Mouse (Mus musculus): ENCODE data around the gene Cped1.
A peak's percentile ranks its signal among the peaks of the same experiment; 100 is the strongest.
"Not testable (repeated sequence)": the region's sequence is repeated elsewhere in the genome, so short reads cannot be mapped to it uniquely, and the experiment has no call there.

Gene Cped1

GRCm38 (mm10) chr6:22222947-22223346 lies 237.2 kb downstream of the Cped1 start:
- no peak for DNase-seq (ENCODE audit: low spot score in 2 of 2)

GRCm38 (mm10) chr6:22224351-22224750 lies 238.6 kb downstream of the Cped1 start:
- no peak for DNase-seq (ENCODE audit: low spot score in 2 of 2)

- no peak for DNase-seq (ENCODE audit: low spot score in 2 of 2)
Measured at GRCm38 (mm10) chr6:22231244-22231643, 245.5 kb downstream of the Cped1 start.

GRCm38 (mm10) chr6:22233517-22233916 lies 247.8 kb downstream of the Cped1 start:
- DNase-seq (ENCODE audit: low spot score in 2 of 2), result no peak

- DNase-seq (ENCODE audit: low spot score in 2 of 2), result no peak
Measured at GRCm38 (mm10) chr6:22235133-22235532, 249.4 kb downstream of the Cped1 start.

GRCm38 (mm10) chr6:22243321-22243720 lies 257.6 kb downstream of the Cped1 start:
- DNase-seq (ENCODE audit: low spot score in 2 of 2), result no peak

GRCm38 (mm10) chr6:22246696-22247095 lies 261.0 kb downstream of the Cped1 start:
- DNase-seq (ENCODE audit: low spot score in 2 of 2), result no peak

GRCm38 (mm10) chr6:22258784-22259183 lies 273.1 kb downstream of the Cped1 start:
- DNase-seq (ENCODE audit: low spot score in 2 of 2), result no peak

- DNase-seq (ENCODE audit: low spot score in 2 of 2), result no peak
Measured at GRCm38 (mm10) chr6:22262519-22262918, 276.8 kb downstream of the Cped1 start.

GRCm38 (mm10) chr6:22264094-22264493 lies 278.4 kb downstream of the Cped1 start:
- not testable (repeated sequence) for DNase-seq (ENCODE audit: low spot score in 2 of 2)

GRCm38 (mm10) chr6:22266018-22266417 lies 280.3 kb downstream of the Cped1 start:
- no peak for DNase-seq (ENCODE audit: low spot score in 2 of 2)

GRCm38 (mm10) chr6:22267807-22268667 lies 282.3 kb downstream of the Cped1 start:
- DNase-seq (ENCODE audit: low spot score in 2 of 2), result no peak

- no peak for DNase-seq (ENCODE audit: low spot score in 2 of 2)
Measured at GRCm38 (mm10) chr6:22268677-22269076, 283.0 kb downstream of the Cped1 start.

- no peak for DNase-seq (ENCODE audit: low spot score in 2 of 2)
Measured at GRCm38 (mm10) chr6:22269840-22270521, 284.3 kb downstream of the Cped1 start.

GRCm38 (mm10) chr6:22277941-22278340 lies 292.2 kb downstream of the Cped1 start:
- no peak for DNase-seq (ENCODE audit: low spot score in 2 of 2)

- no peak for DNase-seq (ENCODE audit: low spot score in 2 of 2)
Measured at GRCm38 (mm10) chr6:22280217-22280861, 294.6 kb downstream of the Cped1 start.

GRCm38 (mm10) chr6:22282405-22282804 lies 296.7 kb downstream of the Cped1 start:
- no peak for DNase-seq (ENCODE audit: low spot score in 2 of 2)

GRCm38 (mm10) chr6:22288004-22288736 lies 302.5 kb downstream of the Cped1 start, which contains the start of gene Wnt16:
Gene Wnt16 (plus strand): TSS chr6:22288227.
- no peak for DNase-seq (ENCODE audit: low spot score in 2 of 2)

GRCm38 (mm10) chr6:22288737-22289460 lies 303.2 kb downstream of the Cped1 start:
- peak in 1 of 2 experiments; percentile 3 for DNase-seq (ENCODE audit: low spot score in 2 of 2)

- no peak for DNase-seq (ENCODE audit: low spot score in 2 of 2)
Measured at GRCm38 (mm10) chr6:22289461-22290021, 303.8 kb downstream of the Cped1 start.

- no peak for DNase-seq (ENCODE audit: low spot score in 2 of 2)
Measured at GRCm38 (mm10) chr6:22290790-22291189, 305.1 kb downstream of the Cped1 start.
